Mouse (Mus musculus): ENCODE results near the gene Dusp12. TPM values are rescaled to one million over a fixed set of nuclear protein-coding genes. Genes with fewer than 3 reads are reported as not detected.

Dusp12 gene
- polyA plus RNA-seq, 1 experiment from 2014 or later: 32.9 TPM

GRCm38 (mm10) chr1:170861671-170862434 lies 23.5 kb downstream of the Dusp12 start:
- ATAC-seq (ENCODE audit: insufficient read depth, low FRiP score, low TSS enrichment): no peak
- H3K4me2 ChIP-seq (ENCODE audit: low read depth): no peak overlapping the region
- 81% methylated on average over 13 of the region's 13 CpGs for WGBS
- no peak overlapping the region for H3K9ac ChIP-seq (ENCODE audit: low read length)
- H3K4me3 ChIP-seq (ENCODE audit: low read depth, low read length): no peak overlapping the region
- DNase-seq (ENCODE audit: low spot score): no peak
- H3K9me3 ChIP-seq (ENCODE audit: control insufficient read depth, low read length): no peaks in the 10 kb centered on the region
- H3K27ac ChIP-seq (ENCODE audit: low read depth, low read length): no peak overlapping the region
- no peaks in the 10 kb centered on the region for H3K36me3 ChIP-seq (ENCODE audit: control insufficient read depth, insufficient read depth, low read length)
- H3K4me1 ChIP-seq (ENCODE audit: control insufficient read depth, insufficient read depth, low read length): 0 out of 2 replicates have a peak, but pooled peaks cover under 1% of the 10 kb centered on the region
- H3K27me3 ChIP-seq (ENCODE audit: control insufficient read depth, insufficient read depth, low read length): no peaks in the 10 kb centered on the region

- no peak for DNase-seq (ENCODE audit: low spot score)
- no peak overlapping the region for H3K9ac ChIP-seq (ENCODE audit: low read length)
- no peaks in the 10 kb centered on the region for H3K4me1 ChIP-seq (ENCODE audit: control insufficient read depth, insufficient read depth, low read length)
- 84% methylated on average over 2 of the region's 2 CpGs for WGBS
- no peak overlapping the region for H3K27ac ChIP-seq (ENCODE audit: low read depth, low read length)
- H3K27me3 ChIP-seq (ENCODE audit: control insufficient read depth, insufficient read depth, low read length): no peaks in the 10 kb centered on the region
- H3K4me2 ChIP-seq (ENCODE audit: low read depth): no peak overlapping the region
- no peak overlapping the region for H3K4me3 ChIP-seq (ENCODE audit: low read depth, low read length)
- no peaks in the 10 kb centered on the region for H3K9me3 ChIP-seq (ENCODE audit: control insufficient read depth, low read length)
- no peak for ATAC-seq (ENCODE audit: insufficient read depth, low FRiP score, low TSS enrichment)
- H3K36me3 ChIP-seq (ENCODE audit: control insufficient read depth, insufficient read depth, low read length): no peaks in the 10 kb centered on the region
These were observed 26.5 kb downstream of the Dusp12 start for GRCm38 (mm10) chr1:170858872-170859271.

- H3K4me3 ChIP-seq (ENCODE audit: low read depth, low read length): no peak overlapping the region
- DNase-seq (ENCODE audit: low spot score): no peak
- H3K4me2 ChIP-seq (ENCODE audit: low read depth): no peak overlapping the region
- H3K9ac ChIP-seq (ENCODE audit: low read length): no peak overlapping the region
- H3K9me3 ChIP-seq (ENCODE audit: control insufficient read depth, low read length): no peaks in the 10 kb centered on the region
- no peaks in the 10 kb centered on the region for H3K4me1 ChIP-seq (ENCODE audit: control insufficient read depth, insufficient read depth, low read length)
- H3K36me3 ChIP-seq (ENCODE audit: control insufficient read depth, insufficient read depth, low read length): no peaks in the 10 kb centered on the region
- WGBS: 77% methylated on average over 2 of the region's 2 CpGs
- H3K27me3 ChIP-seq (ENCODE audit: control insufficient read depth, insufficient read depth, low read length): no peaks in the 10 kb centered on the region
- ATAC-seq (ENCODE audit: insufficient read depth, low FRiP score, low TSS enrichment): no peak
- H3K27ac ChIP-seq (ENCODE audit: low read depth, low read length): no peak overlapping the region
These were observed 28.0 kb downstream of the Dusp12 start for GRCm38 (mm10) chr1:170857369-170857768.

- no peak for ATAC-seq (ENCODE audit: insufficient read depth, low FRiP score, low TSS enrichment)
- H3K4me1 ChIP-seq (ENCODE audit: control insufficient read depth, insufficient read depth, low read length): no peaks in the 10 kb centered on the region
- H3K9me3 ChIP-seq (ENCODE audit: control insufficient read depth, low read length): no peaks in the 10 kb centered on the region
- no peaks in the 10 kb centered on the region for H3K27me3 ChIP-seq (ENCODE audit: control insufficient read depth, insufficient read depth, low read length)
- no peak overlapping the region for H3K4me2 ChIP-seq (ENCODE audit: low read depth)
- no peaks in the 10 kb centered on the region for H3K36me3 ChIP-seq (ENCODE audit: control insufficient read depth, insufficient read depth, low read length)
- no peak overlapping the region for H3K4me3 ChIP-seq (ENCODE audit: low read depth, low read length)
- WGBS: 90% methylated on average over 13 of the region's 13 CpGs
- no peak overlapping the region for H3K27ac ChIP-seq (ENCODE audit: low read depth, low read length)
- no peak for DNase-seq (ENCODE audit: low spot score)
- H3K9ac ChIP-seq (ENCODE audit: low read length): no peak overlapping the region
These were observed 30.1 kb downstream of the Dusp12 start for GRCm38 (mm10) chr1:170855056-170855760.

- Histone ChIP-seq H3K9ac (ENCODE audit: low read length) (no peak overlapping the region), H3K4me3 (ENCODE audit: low read depth, low read length) (no peak overlapping the region), H3K4me2 (ENCODE audit: low read depth) (no peak overlapping the region), H3K27ac (ENCODE audit: low read depth, low read length) (no peak overlapping the region), H3K4me1 (ENCODE audit: control insufficient read depth, insufficient read depth, low read length) (no peaks in the 10 kb centered on the region), H3K36me3 (ENCODE audit: control insufficient read depth, insufficient read depth, low read length) (no peaks in the 10 kb centered on the region), H3K27me3 (ENCODE audit: control insufficient read depth, insufficient read depth, low read length) (no peaks in the 10 kb centered on the region), H3K9me3 (ENCODE audit: control insufficient read depth, low read length) (no peaks in the 10 kb centered on the region)
- ATAC-seq (ENCODE audit: insufficient read depth, low FRiP score, low TSS enrichment) (no peak), DNase-seq (ENCODE audit: low spot score) (no peak)
- 86% methylated on average over 3 of the region's 3 CpGs for WGBS
These were observed 31.7 kb downstream of the Dusp12 start for GRCm38 (mm10) chr1:170853604-170854003.

GRCm38 (mm10) chr1:170850637-170851624 lies 34.4 kb downstream of the Dusp12 start:
- Histone ChIP-seq H3K9ac (ENCODE audit: low read length) (no peak overlapping the region), H3K36me3 (ENCODE audit: control insufficient read depth, insufficient read depth, low read length) (no peaks in the 10 kb centered on the region), H3K9me3 (ENCODE audit: control insufficient read depth, low read length) (no peaks in the 10 kb centered on the region), H3K4me1 (ENCODE audit: control insufficient read depth, insufficient read depth, low read length) (no peaks in the 10 kb centered on the region), H3K27me3 (ENCODE audit: control insufficient read depth, insufficient read depth, low read length) (no peaks in the 10 kb centered on the region), H3K27ac (ENCODE audit: low read depth, low read length) (no peak overlapping the region), H3K4me3 (ENCODE audit: low read depth, low read length) (no peak overlapping the region), H3K4me2 (ENCODE audit: low read depth) (no peak overlapping the region)
- DNase-seq (ENCODE audit: low spot score) (no peak), ATAC-seq (ENCODE audit: insufficient read depth, low FRiP score, low TSS enrichment) (no peak)
- 92% methylated on average over 23 of the region's 23 CpGs for WGBS

- ATAC-seq (ENCODE audit: insufficient read depth, low FRiP score, low TSS enrichment) (no peak), DNase-seq (ENCODE audit: low spot score) (no peak)
- Histone ChIP-seq H3K9ac (ENCODE audit: low read length) (no peak overlapping the region), H3K9me3 (ENCODE audit: control insufficient read depth, low read length) (no peaks in the 10 kb centered on the region), H3K4me3 (ENCODE audit: low read depth, low read length) (no peak overlapping the region), H3K27me3 (ENCODE audit: control insufficient read depth, insufficient read depth, low read length) (no peaks in the 10 kb centered on the region), H3K36me3 (ENCODE audit: control insufficient read depth, insufficient read depth, low read length) (no peaks in the 10 kb centered on the region), H3K27ac (ENCODE audit: low read depth, low read length) (no peak overlapping the region), H3K4me2 (ENCODE audit: low read depth) (no peak overlapping the region), H3K4me1 (ENCODE audit: control insufficient read depth, insufficient read depth, low read length) (no peaks in the 10 kb centered on the region)
- 89% methylated on average over 2 of the region's 2 CpGs for WGBS
These were observed 35.3 kb downstream of the Dusp12 start for GRCm38 (mm10) chr1:170850007-170850406.

- ATAC-seq (ENCODE audit: insufficient read depth, low FRiP score, low TSS enrichment): no peak
- Histone ChIP-seq H3K4me2 (ENCODE audit: low read depth) (no peak overlapping the region), H3K9me3 (ENCODE audit: control insufficient read depth, low read length) (no peaks in the 10 kb centered on the region), H3K36me3 (ENCODE audit: control insufficient read depth, insufficient read depth, low read length) (no peaks in the 10 kb centered on the region), H3K27ac (ENCODE audit: low read depth, low read length) (no peak overlapping the region), H3K27me3 (ENCODE audit: control insufficient read depth, insufficient read depth, low read length) (no peaks in the 10 kb centered on the region), H3K9ac (ENCODE audit: low read length) (no peak overlapping the region), H3K4me3 (ENCODE audit: low read depth, low read length) (no peak overlapping the region), H3K4me1 (ENCODE audit: control insufficient read depth, insufficient read depth, low read length) (no peaks in the 10 kb centered on the region)
- no peak for DNase-seq (ENCODE audit: low spot score)
- 52% methylated on average over 10 of the region's 10 CpGs for WGBS
These were observed 39.7 kb downstream of the Dusp12 start for GRCm38 (mm10) chr1:170845448-170846307.

Data from neural tube, embryonic 11.5 days (tissue).